In the genomic region with DNA sequence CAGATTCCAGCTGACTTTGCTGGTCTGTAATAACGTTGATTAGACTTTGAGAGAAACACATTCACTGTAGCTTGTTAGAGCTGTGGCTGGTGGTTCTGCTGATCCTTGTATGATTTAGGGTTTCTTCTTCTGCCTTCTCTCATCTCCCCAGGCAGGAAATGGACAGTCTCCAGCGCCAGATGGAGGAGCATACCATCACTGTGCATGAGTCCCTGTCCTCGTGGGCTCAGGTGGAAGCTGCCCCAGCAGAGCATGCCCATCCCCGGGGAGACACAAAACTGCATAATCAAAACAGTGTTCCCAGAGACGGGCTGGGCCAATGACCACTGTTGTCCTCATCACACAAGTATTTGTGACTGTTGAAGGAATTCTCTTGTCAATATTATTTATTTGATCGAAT, we compare ENCODE assay signal across 14 mouse cellular contexts.
"Had no signal": no experiment of that assay in that cellular context is flagged by ENCODE, and none has a peak within 500 bp of the region (broad histone marks: within the 10 kb centered on the region; RNA-seq: fewer than 3 reads in every experiment).

No protein-coding gene starts in this region.

- H3K9me3 ChIP-seq: limb, embryonic 12.5 days; neural tube, embryonic 15.5 days had no signal

- H3K4me3 ChIP-seq: limb, embryonic 12.5 days; myocyte; neural tube, embryonic 15.5 days had no signal

- H3K27me3 ChIP-seq: limb, embryonic 12.5 days; neural tube, embryonic 15.5 days had no signal

- DNase-seq: kidney, postnatal 25 days; layer of hippocampus, adult 9-11 months; layer of hippocampus, postnatal 36 days; liver; lung, adult 18-20 months; midbrain, embryonic 14.5 days; right cerebral cortex, adult 18-20 months; right cerebral cortex, postnatal 25 days; thymus, postnatal 4 days had no signal

- H3K27ac ChIP-seq: limb, embryonic 12.5 days; liver, embryonic 14.5 days; neural tube, embryonic 15.5 days; stomach, postnatal 0 days had no signal

- H3K4me1 ChIP-seq: limb, embryonic 12.5 days; neural tube, embryonic 15.5 days had no signal
